Mouse (Mus musculus): Measurements from ENCODE around the gene Hand1. TPM values are rescaled to one million over a fixed set of nuclear protein-coding genes. Genes with fewer than 3 reads are reported as not detected.
"Not testable (repeated sequence)": the region's sequence is repeated elsewhere in the genome, so short reads cannot be mapped to it uniquely, and the experiment has no call there.

Gene Hand1
- polyA plus RNA-seq, 1 experiment from 2014 or later: not detected

GRCm38 (mm10) chr11:57828955-57829870 lies 3.4 kb downstream of the Hand1 start:
- 2% methylated on average over 53 of the region's 53 CpGs for WGBS
- no peak overlapping the region for H3K9ac ChIP-seq (ENCODE audit: low read depth, low read length)

GRCm38 (mm10) chr11:57827915-57828545 lies 4.6 kb downstream of the Hand1 start:
- peak overlapping the region; percentile 33 for H3K4me2 ChIP-seq (replicated peaks; ENCODE audit: low read depth, low read length)
- no peak overlapping the region for H3K9ac ChIP-seq (ENCODE audit: low read depth, low read length)
- no peak overlapping the region for H3K27ac ChIP-seq (ENCODE audit: low read depth, low read length)
- under 1% methylated on average over 33 of the region's 33 CpGs for WGBS
- no peaks in the 10 kb centered on the region for H3K9me3 ChIP-seq (ENCODE audit: control insufficient read depth, low read length)
- H3K4me3 ChIP-seq (ENCODE audit: low read length): peak overlapping the region; percentile 29
- peaks cover 79% of the 10 kb centered on the region for H3K27me3 ChIP-seq (ENCODE audit: control insufficient read depth, insufficient read depth, low read length)
- no peaks in the 10 kb centered on the region for H3K36me3 ChIP-seq (ENCODE audit: control insufficient read depth, insufficient read depth, low read length)
- no peak for ATAC-seq (ENCODE audit: low FRiP score, low TSS enrichment)
- peaks cover 7% of the 10 kb centered on the region for H3K4me1 ChIP-seq (ENCODE audit: control insufficient read depth, insufficient read depth, low read length)

More at GRCm38 (mm10) chr11:57828955-57829870, 3.4 kb downstream of the Hand1 start:
- no peak for ATAC-seq (ENCODE audit: low FRiP score, low TSS enrichment)
- Histone ChIP-seq H3K4me1 (ENCODE audit: control insufficient read depth, insufficient read depth, low read length) (peaks cover 7% of the 10 kb centered on the region), H3K9me3 (ENCODE audit: control insufficient read depth, low read length) (no peaks in the 10 kb centered on the region), H3K27ac (ENCODE audit: low read depth, low read length) (no peak overlapping the region), H3K36me3 (ENCODE audit: control insufficient read depth, insufficient read depth, low read length) (no peaks in the 10 kb centered on the region), H3K4me3 (ENCODE audit: low read length) (peak overlapping the region; percentile 21), H3K4me2 (replicated peaks; ENCODE audit: low read depth, low read length) (no peak overlapping the region; the same call in 1 of the 2 replicates), H3K27me3 (ENCODE audit: control insufficient read depth, insufficient read depth, low read length) (peaks cover 90% of the 10 kb centered on the region)

- Histone ChIP-seq H3K27me3 (ENCODE audit: control insufficient read depth, insufficient read depth, low read length) (peaks cover 72% of the 10 kb centered on the region), H3K9me3 (ENCODE audit: control insufficient read depth, low read length) (no peaks in the 10 kb centered on the region), H3K4me1 (ENCODE audit: control insufficient read depth, insufficient read depth, low read length) (peaks cover 7% of the 10 kb centered on the region), H3K4me3 (ENCODE audit: low read length) (peak overlapping the region; percentile 29), H3K36me3 (ENCODE audit: control insufficient read depth, insufficient read depth, low read length) (no peaks in the 10 kb centered on the region), H3K27ac (ENCODE audit: low read depth, low read length) (no peak overlapping the region), H3K4me2 (replicated peaks; ENCODE audit: low read depth, low read length) (peak overlapping the region; percentile 33), H3K9ac (ENCODE audit: low read depth, low read length) (no peak overlapping the region)
- 1% methylated on average over 41 of the region's 41 CpGs for WGBS
- ATAC-seq (ENCODE audit: low FRiP score, low TSS enrichment): no peak
Measured at GRCm38 (mm10) chr11:57827048-57827914, 5.3 kb downstream of the Hand1 start.

- H3K36me3 ChIP-seq (ENCODE audit: control insufficient read depth, insufficient read depth, low read length); ATAC-seq (ENCODE audit: low FRiP score, low TSS enrichment); H3K4me2 ChIP-seq (replicated peaks; ENCODE audit: low read depth, low read length); H3K27ac ChIP-seq (ENCODE audit: low read depth, low read length); H3K4me1 ChIP-seq (ENCODE audit: control insufficient read depth, insufficient read depth, low read length); H3K9me3 ChIP-seq (ENCODE audit: control insufficient read depth, low read length); H3K9ac ChIP-seq (ENCODE audit: low read depth, low read length); H3K4me3 ChIP-seq (ENCODE audit: low read length): not testable (repeated sequence)
- 59% methylated on average over 11 of the region's 11 CpGs for WGBS
- H3K27me3 ChIP-seq (ENCODE audit: control insufficient read depth, insufficient read depth, low read length): peaks cover 52% of the 10 kb centered on the region
Measured at GRCm38 (mm10) chr11:57825234-57825633, 7.4 kb downstream of the Hand1 start.

- Histone ChIP-seq H3K27me3 (ENCODE audit: control insufficient read depth, insufficient read depth, low read length) (peaks cover 37% of the 10 kb centered on the region), H3K4me1 (ENCODE audit: control insufficient read depth, insufficient read depth, low read length) (peaks cover 7% of the 10 kb centered on the region), H3K4me2 (replicated peaks; ENCODE audit: low read depth, low read length) (no peak overlapping the region), H3K9ac (ENCODE audit: low read depth, low read length) (no peak overlapping the region), H3K27ac (ENCODE audit: low read depth, low read length) (no peak overlapping the region), H3K36me3 (ENCODE audit: control insufficient read depth, insufficient read depth, low read length) (no peaks in the 10 kb centered on the region), H3K9me3 (ENCODE audit: control insufficient read depth, low read length) (no peaks in the 10 kb centered on the region), H3K4me3 (ENCODE audit: low read length) (no peak overlapping the region)
- ATAC-seq (ENCODE audit: low FRiP score, low TSS enrichment): no peak
- 80% methylated on average over 7 of the region's 7 CpGs for WGBS
Measured at GRCm38 (mm10) chr11:57823714-57824113, 8.9 kb downstream of the Hand1 start.

GRCm38 (mm10) chr11:57823159-57823558 lies 9.5 kb downstream of the Hand1 start:
- H3K4me1 ChIP-seq (ENCODE audit: control insufficient read depth, insufficient read depth, low read length); H3K4me2 ChIP-seq (replicated peaks; ENCODE audit: low read depth, low read length); H3K9ac ChIP-seq (ENCODE audit: low read depth, low read length); ATAC-seq (ENCODE audit: low FRiP score, low TSS enrichment); H3K4me3 ChIP-seq (ENCODE audit: low read length); H3K27ac ChIP-seq (ENCODE audit: low read depth, low read length); H3K9me3 ChIP-seq (ENCODE audit: control insufficient read depth, low read length); H3K36me3 ChIP-seq (ENCODE audit: control insufficient read depth, insufficient read depth, low read length): not testable (repeated sequence)
- 85% methylated on average over 2 of the region's 2 CpGs for WGBS
- peaks cover 35% of the 10 kb centered on the region for H3K27me3 ChIP-seq (ENCODE audit: control insufficient read depth, insufficient read depth, low read length)

- Histone ChIP-seq H3K4me3 (ENCODE audit: low read length) (no peak overlapping the region), H3K4me2 (replicated peaks; ENCODE audit: low read depth, low read length) (no peak overlapping the region), H3K36me3 (ENCODE audit: control insufficient read depth, insufficient read depth, low read length) (no peaks in the 10 kb centered on the region), H3K27me3 (ENCODE audit: control insufficient read depth, insufficient read depth, low read length) (peaks cover 6% of the 10 kb centered on the region; the same call in 1 of the 2 replicates), H3K4me1 (ENCODE audit: control insufficient read depth, insufficient read depth, low read length) (no peaks in the 10 kb centered on the region), H3K9me3 (ENCODE audit: control insufficient read depth, low read length) (no peaks in the 10 kb centered on the region), H3K9ac (ENCODE audit: low read depth, low read length) (no peak overlapping the region), H3K27ac (ENCODE audit: low read depth, low read length) (no peak overlapping the region)
- ATAC-seq (ENCODE audit: low FRiP score, low TSS enrichment): 0 out of 2 replicates have a peak, but pooled peaks have one; percentile 22
- 30% methylated on average over 9 of the region's 9 CpGs for WGBS
Measured at GRCm38 (mm10) chr11:57819999-57820581, 12.5 kb downstream of the Hand1 start.

GRCm38 (mm10) chr11:57818189-57818588 lies 14.4 kb downstream of the Hand1 start:
- no peaks in the 10 kb centered on the region for H3K9me3 ChIP-seq (ENCODE audit: control insufficient read depth, low read length)
- no peak overlapping the region for H3K9ac ChIP-seq (ENCODE audit: low read depth, low read length)
- no peak overlapping the region for H3K27ac ChIP-seq (ENCODE audit: low read depth, low read length)
- H3K27me3 ChIP-seq (ENCODE audit: control insufficient read depth, insufficient read depth, low read length): no peaks in the 10 kb centered on the region
- H3K4me2 ChIP-seq (replicated peaks; ENCODE audit: low read depth, low read length): no peak overlapping the region
- no peak for ATAC-seq (ENCODE audit: low FRiP score, low TSS enrichment)
- no peaks in the 10 kb centered on the region for H3K4me1 ChIP-seq (ENCODE audit: control insufficient read depth, insufficient read depth, low read length)
- no peaks in the 10 kb centered on the region for H3K36me3 ChIP-seq (ENCODE audit: control insufficient read depth, insufficient read depth, low read length)
- 84% methylated on average over 4 of the region's 4 CpGs for WGBS
- H3K4me3 ChIP-seq (ENCODE audit: low read length): no peak overlapping the region
